Mouse (Mus musculus): ENCODE measurements around the gene Ddt.

Ddt gene
- long read RNA-seq, experiment 1, transcript Ddt-201 (3 exons, 649 nt) = major isoform, 63 of 64 reads
- long read RNA-seq, experiment 1, partial matches to known transcripts = 0 of 64 reads
- long read RNA-seq, experiment 1, other reads (novel, unspliced or antisense) = 0 of 64 reads
- long read RNA-seq, experiment 2, transcript Ddt-201 (3 exons, 649 nt) = major isoform, 57 of 57 reads
- long read RNA-seq, experiment 2, partial matches to known transcripts = 0 of 57 reads
- long read RNA-seq, experiment 2, other reads (novel, unspliced or antisense) = 0 of 57 reads

DNA sequence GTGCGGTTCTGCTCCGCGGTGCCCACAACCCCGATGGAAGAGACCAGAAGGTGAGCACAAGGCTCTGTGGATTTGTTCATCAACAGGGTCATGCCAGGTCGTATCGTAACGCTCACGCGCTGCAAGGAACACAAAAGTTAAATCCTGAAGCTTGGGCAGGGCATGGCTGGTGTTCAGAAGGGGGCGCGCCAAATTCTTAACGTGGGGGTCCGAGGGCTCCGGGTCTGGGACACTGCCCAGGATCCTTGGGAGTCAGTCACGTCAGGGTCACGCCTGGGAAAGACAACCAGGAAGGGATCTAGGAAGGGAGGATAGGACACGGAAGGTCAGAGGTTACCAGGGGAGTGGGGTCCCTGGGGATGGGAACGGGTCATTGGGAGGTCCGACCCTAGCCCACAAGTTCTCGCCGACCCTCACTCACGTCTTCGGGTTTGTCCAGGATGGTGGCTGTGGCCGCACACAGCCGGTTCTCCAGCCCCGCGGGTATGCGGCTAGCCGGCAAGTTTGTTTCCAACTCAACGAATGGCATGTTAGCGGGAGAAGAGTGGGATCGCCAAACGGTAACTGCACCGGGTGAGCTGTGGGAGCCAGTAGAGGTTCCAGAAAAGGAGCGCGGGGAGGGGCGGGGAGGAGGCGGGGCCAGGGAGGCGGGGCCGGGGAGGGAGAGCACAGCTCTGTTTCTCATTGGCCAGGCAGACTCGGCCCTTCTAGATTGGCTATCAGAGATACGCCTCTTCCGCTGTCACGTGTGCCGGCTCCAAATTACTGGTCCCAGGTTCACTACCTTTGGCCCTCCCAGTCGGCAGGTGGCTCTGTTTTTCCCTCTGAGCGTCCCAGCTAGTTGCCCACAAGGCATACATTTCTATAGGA is at the start of gene Ddt:
Ddt (minus strand) TSS at position 620 of the 870 bp plus-strand sequence.
- intact Hi-C loops (cut with DNase I) = no loop called here

DNA sequence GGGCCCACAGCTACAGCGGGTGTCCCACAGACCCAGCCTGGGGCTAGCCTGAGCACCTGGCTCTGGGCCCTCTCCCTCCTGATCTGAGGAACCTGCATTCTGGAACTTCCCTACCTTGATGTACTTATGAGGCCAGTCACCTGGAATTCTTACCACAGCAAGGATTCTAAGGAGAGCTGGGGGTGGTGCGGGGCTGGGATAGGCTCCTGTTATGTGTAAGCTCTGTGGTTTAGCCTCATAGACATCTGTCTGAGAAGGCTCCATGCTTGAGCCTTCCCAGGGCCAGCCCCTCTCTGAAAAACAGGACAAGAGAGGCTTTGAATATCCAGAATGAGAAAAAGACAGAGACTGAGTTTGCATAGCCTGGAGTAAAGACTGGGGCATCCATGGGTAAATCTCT is 49.2 kb upstream of the Ddt start, which contains the start of gene Gstt4:
Gstt4 (minus strand) TSS at position 101 of the 400 bp plus-strand sequence.
- intact Hi-C loops (cut with DNase I) = no loop called here

DNA sequence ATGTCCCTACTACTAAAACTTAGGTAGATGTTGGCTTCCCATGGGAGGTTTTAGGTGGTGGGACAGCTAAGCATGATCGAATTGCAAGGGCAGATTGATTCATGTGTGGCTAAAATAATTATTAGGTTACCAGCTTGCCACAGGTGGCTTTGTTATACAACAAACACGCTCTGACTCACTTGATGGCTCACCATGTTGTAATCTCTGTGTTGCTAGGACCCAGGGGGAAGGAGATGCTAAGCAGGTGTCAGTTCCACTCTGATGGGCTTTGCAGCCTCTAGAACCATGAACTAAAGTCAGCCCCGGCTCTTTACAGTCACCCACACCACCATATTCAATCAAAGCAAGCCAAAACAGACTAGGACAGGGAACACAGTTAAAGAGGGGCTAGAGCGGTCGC is 46.7 kb upstream of the Ddt start:
- intact Hi-C loops (cut with DNase I) = no loop called here

DNA sequence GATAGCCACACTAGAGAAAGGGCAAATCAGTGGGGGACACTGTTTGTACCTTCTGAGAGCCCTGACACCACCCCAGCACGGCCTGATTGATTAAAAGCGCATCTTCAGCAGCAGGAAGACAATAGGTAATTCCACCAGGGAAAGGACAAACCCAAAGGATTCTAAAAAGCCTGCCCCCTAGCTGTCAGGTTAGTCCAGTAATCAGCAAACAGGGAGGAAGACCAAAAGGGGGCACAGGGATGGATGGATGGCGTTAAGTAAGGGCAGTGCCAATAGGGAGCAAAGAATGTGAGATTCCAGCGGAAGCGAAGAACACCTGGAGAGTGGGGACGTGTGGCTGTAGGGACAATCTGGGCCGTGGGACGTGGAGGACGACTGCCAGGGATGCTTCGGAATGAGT is 45.4 kb upstream of the Ddt start:
- intact Hi-C loops (cut with DNase I) = no loop called here

DNA sequence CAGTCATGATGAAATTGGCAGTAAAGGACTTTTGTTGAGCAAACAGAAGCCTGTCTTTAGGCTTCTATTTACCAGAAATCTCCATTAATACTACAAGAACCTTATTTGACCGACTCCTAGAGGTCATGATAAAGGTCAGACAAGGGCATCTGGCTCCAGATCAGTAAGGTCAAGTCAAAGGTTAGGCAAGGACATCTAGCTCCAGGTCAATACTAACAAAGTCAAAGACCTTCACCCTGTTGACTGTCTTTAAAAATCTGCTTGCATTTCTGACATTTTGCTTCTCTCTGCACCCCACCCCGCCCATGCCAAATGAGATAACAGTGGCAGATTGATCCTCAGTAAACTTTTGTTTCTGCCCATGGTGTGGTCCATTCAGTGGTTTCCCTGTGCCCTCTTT is 31.0 kb upstream of the Ddt start:
- intact Hi-C loops (cut with DNase I) = no loop called here

DNA sequence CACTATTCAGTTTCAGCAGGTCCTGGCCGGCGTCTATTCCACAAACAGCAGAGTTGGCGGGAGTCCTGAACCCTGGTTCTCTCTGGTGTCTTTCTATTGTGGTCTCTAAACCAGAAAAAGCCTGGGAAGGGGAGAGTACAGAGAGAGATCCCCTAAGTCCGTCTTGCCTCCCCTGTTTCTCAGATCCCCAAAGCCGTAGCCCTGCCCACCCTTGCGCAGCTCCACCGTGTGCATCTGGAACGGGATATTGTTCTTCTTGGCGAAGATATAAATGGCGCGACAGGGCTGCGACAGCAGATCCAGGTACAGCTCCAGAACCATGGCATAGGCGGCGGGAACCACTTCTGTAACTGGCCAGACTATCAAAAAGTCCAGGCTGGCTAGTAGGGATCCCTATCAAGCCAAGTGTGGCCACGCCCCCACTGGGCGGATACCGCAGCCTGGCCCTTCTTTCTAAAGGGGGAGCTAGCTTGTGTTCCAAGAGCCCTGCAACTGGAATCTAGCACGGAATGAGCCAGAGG is 25.0 kb upstream of the Ddt start, which contains the start of gene Gstt1:
Gstt1 (minus strand) TSS at position 409 of the 521 bp plus-strand sequence.
- intact Hi-C loops (cut with DNase I) = no loop called here

DNA sequence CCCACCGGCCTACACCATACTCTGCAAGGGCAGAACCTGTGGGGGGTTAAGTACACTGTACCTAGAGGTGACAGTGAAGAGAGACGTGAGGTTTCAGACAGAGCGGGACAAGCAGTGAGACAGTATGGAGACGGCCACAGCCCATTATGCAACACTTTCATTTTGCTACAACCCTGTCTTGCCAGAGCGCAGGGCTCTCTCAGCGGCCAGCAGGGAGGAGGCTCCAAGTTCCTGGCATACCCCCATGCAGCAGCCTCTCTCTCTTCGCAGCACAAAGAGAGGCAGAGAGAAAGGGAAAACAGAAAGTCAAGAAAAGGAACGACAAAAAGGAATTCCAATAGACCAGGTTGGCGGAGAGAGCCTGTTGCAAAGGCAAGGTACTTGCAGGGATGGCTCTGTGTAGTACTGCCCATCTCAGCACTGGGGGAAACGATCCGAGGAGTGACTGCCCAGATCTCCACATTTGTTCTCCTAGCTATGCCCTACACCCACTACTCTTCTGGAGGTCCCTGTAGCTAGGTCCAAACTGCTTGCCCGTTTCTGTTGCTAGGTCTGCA is 24.5 kb upstream of the Ddt start:
- intact Hi-C loops (cut with DNase I) = no loop called here

DNA sequence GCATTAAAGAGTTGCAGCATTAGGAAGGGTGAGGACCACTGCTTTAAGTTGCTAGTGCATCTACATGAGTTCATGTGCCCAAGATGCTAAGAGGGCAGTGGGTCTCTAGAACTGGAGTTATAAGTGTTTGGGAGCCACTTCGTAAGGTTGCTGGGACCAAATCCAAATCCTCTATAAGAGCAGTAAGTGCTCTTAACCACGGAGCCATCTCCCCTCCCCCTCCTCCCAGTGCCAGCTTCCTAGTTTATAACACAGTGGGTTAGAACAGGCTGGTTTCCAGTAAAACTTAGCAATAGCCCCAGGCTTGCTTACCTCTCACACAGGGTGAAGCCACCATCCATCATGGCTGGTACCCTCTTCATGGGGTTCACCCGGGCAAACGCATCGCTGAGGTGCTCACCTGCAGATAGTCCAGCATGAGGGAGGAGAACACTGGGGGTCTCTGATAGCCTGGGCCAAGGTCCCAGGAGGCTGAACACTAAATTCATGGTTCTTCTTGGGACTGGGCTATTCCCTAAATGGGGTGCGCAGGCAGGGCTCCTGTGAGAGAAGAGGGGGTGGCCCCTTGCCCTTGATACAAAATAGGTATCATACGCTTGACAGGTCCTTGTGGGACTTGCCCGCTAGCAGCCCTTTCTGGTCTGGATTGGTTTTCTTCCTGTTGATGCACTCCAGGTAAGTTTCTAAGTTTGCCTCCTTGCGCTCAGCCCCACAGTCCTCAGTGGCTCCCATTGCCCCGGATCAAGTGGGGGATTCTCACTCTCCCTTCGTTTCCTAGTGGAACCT is 23.7 kb upstream of the Ddt start:
- intact Hi-C loops (cut with DNase I) = no loop called here

DNA sequence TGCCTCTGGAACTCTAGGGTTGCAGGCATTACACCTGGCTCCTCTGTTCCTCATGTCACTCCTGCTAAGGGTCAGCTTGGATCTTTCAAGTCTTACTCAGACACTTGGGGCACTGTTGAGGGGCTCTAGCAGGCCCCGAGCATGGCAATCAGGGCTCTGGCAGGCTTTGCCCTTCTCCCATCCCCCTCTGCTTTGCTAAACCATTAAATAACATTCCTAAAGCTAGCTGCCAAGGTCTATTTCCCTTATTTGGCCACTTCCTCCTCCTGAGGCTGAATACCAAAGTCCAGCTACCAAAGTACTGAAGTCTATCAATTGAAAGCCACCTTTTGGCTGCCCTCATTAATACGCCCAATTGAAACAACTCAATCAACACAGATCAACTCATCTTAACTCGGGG is 21.7 kb upstream of the Ddt start:
- intact Hi-C loops (cut with DNase I) = no loop called here

DNA sequence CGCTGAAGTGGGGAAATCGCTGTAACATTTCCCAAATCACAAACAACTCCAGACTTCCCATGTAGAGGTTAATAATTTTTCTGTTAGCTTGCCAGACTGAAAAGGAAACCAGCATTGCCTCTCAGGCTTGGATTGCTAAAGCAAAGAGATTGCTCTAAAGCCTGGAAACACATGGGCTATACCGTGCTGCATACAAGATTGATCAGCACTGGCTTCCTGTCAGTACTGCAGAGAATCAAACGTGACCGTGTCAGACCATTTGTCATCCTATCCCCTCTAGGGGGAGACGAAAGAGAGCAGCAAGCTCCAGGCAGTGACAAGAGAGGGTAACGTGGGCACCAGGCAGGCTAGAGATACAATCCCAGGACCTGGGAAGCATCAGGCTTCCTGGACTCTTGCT is 17.6 kb upstream of the Ddt start:
- intact Hi-C loops (cut with DNase I) = no loop called here

DNA sequence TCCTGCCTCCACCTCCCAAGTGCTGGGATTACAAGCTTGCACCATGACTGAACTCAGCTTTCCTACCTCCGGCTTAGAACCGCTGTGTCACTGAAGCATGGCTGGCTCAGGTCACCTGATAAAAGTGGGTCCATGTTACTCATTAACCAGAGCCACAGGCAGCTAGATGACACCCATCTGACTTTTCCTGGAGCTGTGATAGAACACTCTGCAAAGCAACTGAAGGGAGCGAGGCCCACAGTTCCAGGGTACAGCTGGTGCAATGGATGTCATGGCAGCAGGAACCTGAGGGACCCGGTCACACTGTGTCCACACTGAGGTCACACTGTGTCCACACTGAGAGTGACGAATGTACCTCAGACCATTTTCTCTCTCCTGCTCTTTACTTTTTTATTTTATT is 16.6 kb upstream of the Ddt start:
- intact Hi-C loops (cut with DNase I) = no loop called here

DNA sequence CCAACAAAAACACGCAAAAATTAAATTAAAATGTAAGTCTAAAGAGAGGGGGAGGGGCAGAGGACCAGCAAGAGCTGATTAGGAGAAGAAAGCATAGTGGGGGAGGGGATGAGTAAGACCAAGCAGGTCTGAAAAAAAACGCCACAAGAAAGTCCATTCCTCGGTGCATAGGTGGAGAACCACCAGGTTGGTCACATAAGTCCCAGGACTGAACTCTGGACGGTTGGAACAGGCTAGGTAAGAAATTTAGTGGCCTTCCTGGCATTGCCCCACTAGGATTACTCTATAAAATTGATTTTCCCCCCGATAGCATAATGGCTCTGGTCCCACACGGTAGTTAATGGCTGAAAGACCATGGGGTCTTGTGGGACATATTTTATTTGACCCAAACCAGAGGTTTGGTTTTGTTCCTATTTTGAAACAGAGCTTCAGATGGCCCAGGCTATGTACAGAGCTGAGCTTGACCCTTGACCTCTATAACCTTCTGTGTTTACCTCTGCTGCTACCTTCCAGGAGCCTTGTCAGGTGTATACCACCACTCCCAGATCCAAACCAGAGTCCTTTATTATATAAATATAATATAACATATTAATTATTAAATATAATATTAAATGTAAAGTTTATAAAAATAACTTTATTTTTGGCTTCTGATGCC is 16.0 kb upstream of the Ddt start:
- intact Hi-C loops (cut with DNase I) = no loop called here

DNA sequence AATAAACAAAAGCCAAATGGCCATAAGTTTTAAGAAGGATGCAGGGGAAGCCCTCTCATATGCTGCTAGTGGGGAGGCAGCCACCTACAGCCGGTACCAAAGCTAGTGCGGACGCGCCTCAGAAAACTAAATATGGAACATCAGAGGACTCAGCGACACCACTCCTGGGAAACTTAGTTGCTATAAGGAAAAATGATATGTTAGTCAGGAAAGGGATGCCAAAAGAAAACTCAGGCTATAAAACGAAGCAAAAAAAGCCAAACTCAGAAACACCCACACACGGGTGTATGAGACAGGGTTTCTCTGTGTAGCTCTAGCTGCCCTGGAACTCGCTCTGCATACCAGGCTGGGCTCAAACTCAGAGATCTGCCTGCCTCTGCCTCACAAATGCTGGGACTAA is 15.1 kb upstream of the Ddt start:
- intact Hi-C loops (cut with DNase I) = no loop called here

DNA sequence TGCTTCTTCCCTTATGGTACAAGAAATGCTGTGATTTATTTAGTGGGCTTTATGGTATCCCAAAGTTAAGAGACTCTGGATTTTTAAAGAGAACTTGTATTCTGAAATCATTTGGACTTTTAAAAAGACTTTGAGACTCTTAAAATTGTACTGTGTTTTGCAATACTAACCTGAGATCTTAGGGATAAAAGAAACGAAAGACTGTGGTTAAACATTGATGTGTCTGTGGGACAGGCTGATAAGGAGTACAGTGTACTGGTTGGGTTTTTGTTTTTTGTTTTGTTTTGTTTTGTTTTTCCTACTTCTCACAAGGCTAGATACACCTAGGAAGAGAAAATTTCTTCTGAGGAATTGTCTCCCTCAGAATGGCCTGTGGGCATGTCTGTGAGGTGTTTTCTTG is 12.2 kb upstream of the Ddt start:
- intact Hi-C loops (cut with DNase I) = no loop called here

DNA sequence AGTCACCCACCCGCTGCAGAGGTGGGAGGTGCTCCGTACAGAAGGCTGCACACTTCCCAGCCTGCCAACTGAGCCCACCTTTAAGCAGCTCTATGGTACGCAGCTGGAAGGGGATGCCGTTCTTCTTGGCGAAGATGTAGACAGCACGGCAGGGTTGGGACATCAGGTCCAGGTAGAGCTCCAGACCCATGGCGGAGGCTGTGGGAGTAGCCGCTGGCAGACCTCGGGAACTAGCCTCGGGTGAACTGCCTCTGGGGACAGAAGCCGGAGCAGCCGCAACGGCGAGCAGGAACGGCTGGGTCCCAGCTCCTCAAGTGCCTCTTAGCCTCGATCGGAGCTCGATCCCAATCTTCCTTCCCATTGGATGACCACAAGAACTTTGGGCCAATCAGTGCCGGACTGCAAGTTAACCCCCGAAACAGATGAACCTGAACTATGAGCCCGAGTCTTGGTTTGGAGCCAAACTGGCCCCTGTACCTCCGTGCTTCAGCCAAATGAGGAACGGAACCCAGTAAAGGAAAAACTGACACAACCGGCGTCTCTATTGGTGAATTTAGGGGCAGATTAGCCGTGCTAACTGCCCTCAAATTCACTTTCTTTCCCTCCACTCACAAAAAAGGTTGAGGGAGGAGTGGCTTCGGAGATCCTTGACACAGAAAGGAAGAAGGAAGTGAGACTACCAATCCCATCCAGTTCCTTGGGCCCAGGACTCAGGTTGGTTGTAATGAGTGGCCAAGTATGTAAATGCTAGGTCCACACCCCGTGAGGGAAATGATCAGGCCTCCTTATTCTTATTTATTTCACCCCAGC is 7.8 kb upstream of the Ddt start, which contains the start of the genes Gm20441 and Gstt3:
Gm20441 (minus strand) TSS at position 186 of the 810 bp plus-strand sequence.
Gstt3 (minus strand) TSS at position 646 of the 810 bp plus-strand sequence.
- intact Hi-C loops (cut with DNase I) = no loop called here

DNA sequence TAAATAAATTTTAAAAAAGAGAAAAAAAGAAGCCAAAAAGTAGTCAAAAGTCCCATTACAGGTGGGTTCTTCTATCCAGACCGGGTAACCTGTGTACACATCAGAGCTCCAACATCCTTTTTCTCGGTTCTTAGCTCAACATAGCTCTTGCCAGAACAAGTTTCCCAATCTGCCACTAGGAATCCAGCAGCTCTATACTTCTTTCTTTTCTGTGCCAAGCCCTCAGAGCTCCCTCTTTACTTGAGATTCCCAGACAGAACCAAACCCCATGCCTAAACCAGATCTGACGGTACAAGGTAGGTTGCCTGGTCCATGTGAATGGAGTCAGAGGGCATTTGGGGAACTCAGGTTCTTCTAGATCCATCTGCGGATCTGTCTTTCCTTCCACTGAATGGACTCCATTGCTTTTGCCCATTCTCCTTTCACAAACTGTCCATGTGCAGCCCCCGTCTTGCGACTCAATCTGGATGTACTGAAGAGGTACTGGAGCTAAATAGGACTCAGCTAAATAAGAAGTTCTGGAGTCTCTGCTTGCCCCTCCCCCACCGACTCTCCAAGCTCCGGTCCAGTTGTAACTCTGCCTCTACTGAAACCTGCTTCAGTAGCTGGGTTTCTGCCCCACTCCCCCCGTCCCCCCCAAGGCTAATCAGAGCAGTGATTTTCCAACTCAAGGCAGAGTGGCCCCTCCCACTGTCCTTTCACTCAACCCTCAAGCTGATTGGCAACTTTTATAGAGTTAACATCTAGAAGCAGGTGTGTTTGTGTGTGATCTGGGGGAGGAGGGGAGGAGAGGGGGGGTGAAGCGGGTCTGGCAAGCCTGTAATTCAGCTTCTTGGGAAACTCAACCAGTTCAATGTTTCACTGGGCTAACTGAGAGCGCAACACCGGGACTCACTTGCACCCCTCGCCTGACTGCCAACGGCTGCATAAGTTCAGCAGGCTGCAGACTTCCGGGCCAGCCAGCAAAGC is 6.3 kb upstream of the Ddt start:
- intact Hi-C loops (cut with DNase I) = loop anchor here (5.0 kb wide), 1 partner anchor 53 kb away; no protein-coding TSS in a partner anchor

DNA sequence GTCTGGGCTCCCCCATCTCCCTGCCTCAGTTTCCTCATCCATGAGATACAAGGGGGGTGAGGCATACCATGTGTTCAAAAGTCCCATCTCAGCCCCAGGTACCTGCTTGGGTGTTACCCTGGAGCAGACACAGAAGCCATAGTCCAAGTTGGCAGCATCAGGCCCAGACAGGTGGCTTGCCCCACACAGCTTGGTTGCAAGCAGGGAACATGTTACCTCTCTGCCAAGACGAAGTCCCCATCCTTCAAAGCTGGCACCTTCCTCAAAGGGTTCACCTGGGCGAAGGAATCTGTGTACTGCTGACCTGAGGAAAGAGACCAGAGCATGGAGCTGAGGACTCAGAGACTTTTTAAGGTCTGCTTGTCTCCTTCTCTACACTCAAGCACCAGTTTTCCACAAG is 4.7 kb upstream of the Ddt start:
- intact Hi-C loops (cut with DNase I) = loop anchor here (5.0 kb wide), 1 partner anchor 54 kb away; no protein-coding TSS in a partner anchor

DNA sequence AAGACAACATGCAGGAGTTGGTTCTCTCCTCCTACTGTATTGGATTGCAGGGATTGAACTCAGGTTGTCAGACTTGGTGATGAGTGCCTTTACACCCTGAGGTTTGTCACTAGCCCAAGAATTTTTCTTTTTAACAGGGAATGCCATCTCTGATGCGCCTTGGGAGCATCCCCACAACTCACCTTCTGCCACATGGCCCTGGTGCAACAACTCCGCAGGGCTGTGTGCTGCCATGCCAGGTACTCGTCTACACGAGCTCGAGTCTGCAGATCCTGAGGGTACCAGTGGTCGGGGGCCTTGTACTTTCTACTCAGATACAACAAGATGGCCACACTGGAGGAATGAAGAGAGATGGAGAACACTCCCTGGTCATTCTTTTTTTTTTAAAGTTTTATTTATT is 3.3 kb upstream of the Ddt start:
- intact Hi-C loops (cut with DNase I) = loop anchor here (5.0 kb wide), 1 partner anchor 56 kb away; no protein-coding TSS in a partner anchor

All from adrenal gland (tissue).